Mouse (Mus musculus): ENCODE results near the gene Il12b. TPM values are rescaled to one million over a fixed set of nuclear protein-coding genes. Genes with fewer than 3 reads are reported as not detected.

Il12b gene
- total and polyA plus RNA-seq, 3 experiments, result not detected

DNA sequence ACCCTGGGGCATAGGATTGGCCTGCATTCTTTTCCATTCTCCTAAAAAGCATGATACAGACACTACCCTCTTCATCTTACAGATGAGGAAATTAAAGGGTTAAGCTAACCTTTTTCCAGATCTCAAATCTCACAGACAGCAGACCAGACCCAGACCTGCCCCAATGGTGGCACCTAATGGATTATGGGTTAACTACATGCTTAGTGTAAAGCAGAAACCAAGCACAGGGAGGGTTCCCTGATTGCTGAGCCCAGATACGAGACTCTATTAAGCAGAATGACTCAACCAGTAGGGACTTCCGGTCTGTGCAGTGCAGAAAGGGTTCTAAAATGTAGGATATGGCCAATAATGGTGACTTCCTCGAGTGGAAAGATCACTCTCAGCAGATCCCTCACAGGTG, 10.6 kb downstream of the Il12b start:
- no peak for DNase-seq

DNA sequence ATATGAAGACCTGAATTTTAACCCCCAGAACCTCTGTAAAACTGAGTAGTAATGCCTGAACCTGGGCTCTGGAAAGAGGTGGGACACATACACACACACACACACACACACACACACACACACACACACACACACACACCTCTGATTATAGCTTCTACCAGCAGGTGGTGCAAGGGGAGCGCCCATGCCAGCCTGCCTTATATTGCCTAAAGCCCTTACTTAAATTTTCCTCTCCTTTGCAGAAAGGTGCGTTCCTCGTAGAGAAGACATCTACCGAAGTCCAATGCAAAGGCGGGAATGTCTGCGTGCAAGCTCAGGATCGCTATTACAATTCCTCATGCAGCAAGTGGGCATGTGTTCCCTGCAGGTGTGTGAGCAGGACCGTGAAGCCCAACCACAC, 12.4 kb downstream of the Il12b start:
- no peak for DNase-seq

GRCm38 (mm10) chr11:44413371-44413770, 13.5 kb downstream of the Il12b start:
- no peak for DNase-seq

DNA sequence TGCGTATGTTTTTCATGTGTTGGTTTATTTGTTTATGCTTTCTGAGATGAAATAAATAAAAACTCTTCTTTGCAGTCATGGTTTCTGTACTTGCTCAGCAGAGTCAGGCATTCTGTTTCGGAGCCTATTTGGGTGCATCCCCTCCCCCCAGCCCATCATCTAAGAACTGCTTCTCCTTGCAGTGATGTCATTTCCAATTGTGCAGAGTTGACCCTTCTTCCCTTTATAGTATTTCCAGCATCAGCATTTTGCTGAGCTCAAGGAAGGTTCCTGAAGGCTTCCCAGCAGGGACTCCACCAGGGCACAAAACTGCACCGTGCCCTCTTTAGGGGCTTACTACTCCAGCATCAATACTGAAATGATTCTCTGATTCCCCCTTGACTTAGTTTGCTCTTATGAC, 14.7 kb downstream of the Il12b start:
- DNase-seq, result no peak

DNA sequence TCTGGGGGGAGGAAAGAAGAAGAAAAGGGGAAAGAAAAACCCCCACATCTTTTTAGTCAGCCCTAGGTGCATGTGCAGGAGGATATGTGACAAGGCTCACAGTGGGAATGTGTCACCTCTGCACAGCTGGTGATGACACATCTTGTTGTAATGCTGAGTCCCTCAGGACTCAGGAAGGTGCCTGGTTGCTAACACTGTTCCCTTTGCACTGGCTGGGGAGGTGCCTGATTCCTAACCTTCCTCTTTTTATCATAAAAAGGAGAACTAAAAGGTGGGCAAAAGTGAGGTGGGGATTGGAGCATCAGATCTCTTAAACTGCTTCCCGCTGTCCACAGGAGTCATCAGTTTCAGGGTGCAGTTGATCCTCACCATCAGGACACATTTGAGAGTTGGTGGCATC, 17.5 kb downstream of the Il12b start:
- no peak for DNase-seq

GRCm38 (mm10) chr11:44422337-44423111, 22.7 kb downstream of the Il12b start:
- no peak for DNase-seq

GRCm38 (mm10) chr11:44423261-44423660, 23.4 kb downstream of the Il12b start:
- no peak for DNase-seq

GRCm38 (mm10) chr11:44423955-44424354, 24.1 kb downstream of the Il12b start:
- DNase-seq, result no peak

DNA sequence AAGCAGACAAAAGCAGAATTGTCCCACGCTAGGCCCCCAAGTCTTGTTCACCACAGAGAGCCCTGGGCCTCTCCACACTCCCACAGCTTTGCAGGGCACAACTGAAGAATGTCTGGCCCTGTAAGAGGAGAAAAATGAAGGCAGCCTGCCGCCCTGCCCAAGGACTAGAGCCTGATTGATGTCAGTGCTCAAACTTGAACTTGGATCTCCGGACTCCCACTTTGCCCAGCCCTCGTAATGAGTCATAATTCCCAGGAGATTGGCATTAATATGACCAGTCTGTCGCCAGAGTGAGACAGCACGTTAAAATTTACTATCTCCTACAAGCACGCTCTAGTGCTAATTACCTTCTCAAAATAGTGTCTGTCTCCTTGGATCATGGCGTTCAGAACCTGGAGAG, 25.1 kb downstream of the Il12b start:
- DNase-seq, result peak; percentile 69

DNA sequence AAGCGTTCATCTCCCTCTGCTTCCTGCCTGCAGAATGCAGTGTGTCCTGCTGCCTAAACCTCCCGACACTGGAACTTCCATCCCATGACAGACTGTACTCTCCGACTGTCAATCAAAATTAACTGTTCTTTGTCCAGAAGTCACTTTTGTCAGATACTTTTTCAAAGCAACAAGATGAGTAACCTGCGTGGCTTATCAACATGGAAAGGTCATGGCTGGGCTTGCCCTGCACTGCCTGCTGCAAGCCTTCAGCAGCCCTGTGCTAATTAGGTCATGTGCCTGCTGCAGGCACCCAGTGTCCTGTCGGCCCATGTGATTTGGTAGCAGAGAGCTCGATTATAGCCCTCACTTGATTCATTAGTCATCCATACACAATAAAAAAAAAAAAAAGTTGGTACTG, 25.8 kb downstream of the Il12b start:
- peak; percentile 73 for DNase-seq

DNA sequence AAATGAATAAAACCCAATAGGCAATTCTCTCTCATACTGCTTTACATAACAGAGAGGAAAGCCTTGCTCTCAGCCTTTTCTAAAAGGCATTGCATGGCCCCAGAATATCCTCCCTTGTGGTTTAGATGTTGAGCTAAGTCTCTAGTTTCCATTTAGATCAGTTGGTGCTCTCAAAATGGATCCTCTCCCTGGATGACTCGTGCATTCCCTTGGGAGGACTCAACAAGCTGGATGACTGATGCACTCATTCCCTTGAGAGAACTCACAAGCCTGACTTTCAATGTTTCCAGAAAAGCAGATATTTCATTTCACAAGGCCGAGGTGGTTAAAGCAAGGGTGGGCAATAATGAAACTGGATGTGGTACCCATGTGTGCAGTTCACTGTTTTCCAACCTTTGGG, 28.1 kb downstream of the Il12b start:
- no peak for DNase-seq

DNA sequence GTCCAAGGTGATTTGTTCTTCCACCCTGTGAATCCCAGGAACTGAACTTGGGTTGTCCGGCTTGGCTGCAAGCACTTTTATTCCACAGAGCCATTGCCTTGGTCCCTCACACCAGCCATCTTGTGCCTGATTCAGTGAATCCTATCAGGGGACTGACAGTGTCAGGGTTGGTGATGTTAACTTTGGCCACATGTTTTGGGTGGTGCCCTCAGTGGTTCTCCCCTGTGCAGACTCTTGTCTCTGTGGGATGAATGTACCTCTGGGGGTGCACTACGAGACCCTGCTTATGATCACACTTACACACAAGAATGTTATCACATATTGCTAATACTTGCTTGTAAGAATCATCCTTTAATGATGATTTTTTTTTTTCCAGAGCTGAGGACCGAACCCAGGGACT, 30.2 kb downstream of the Il12b start:
- no peak for DNase-seq

GRCm38 (mm10) chr11:44437786-44438185, 37.9 kb downstream of the Il12b start:
- no peak for DNase-seq

- no peak for DNase-seq
Measured at GRCm38 (mm10) chr11:44451046-44451445, 51.2 kb downstream of the Il12b start.

- peak; percentile 23 for DNase-seq
Measured at GRCm38 (mm10) chr11:44452016-44452415, 52.2 kb downstream of the Il12b start.

DNA sequence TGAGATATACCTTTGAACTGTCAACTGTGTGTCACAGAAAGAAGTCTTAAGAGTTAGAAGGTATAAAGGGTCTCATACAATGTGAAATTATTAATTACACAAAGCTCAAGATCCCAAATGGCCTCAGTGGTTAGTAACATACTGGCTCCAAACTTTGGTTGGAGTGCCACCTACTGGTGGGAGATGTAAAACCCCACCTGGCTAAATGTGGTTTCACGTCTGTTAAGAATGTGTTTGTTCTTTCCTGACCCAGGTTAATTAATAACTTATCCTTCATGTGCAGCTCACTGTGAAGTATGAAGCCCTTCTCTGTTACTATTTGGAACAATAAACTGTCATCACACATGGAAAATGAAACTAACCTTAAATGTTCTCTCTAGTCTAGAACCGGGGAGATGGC, 53.6 kb downstream of the Il12b start:
- peak; percentile 38 for DNase-seq

GRCm38 (mm10) chr11:44461493-44461892, 61.6 kb downstream of the Il12b start:
- DNase-seq, result no peak

Other genes with a start within 250 kb of the Il12b start
- gene Ublcp1, start 70.4 kb downstream of the Il12b start, total RNA-seq (2021), result 10 to 100 TPM; 34.3 to 47.8 TPM
- 1.6 and 2.3 TPM in 2 replicates for gene Ublcp1, start 70.4 kb downstream of the Il12b start, polyA plus RNA-seq (2012; rRNA removed)
- gene Rnf145, start 118.9 kb downstream of the Il12b start, total RNA-seq (2021), result 10 to 100 TPM; 62.2 to 75.5 TPM
- gene Rnf145, start 118.9 kb downstream of the Il12b start, polyA plus RNA-seq (2012; rRNA removed), result 204 and 238 TPM in 2 replicates
- 10 to 100 TPM; 25.3 to 37.0 TPM for gene Ebf1, start 217.3 kb downstream of the Il12b start, total RNA-seq (2021)
- gene Ebf1, start 217.3 kb downstream of the Il12b start, polyA plus RNA-seq (2012; rRNA removed), result 13.8 and 16.9 TPM in 2 replicates

Measured in adrenal gland, adult 2 months (tissue).